Mouse (Mus musculus): ENCODE results near the gene Cyp3a16. TPM values are rescaled to one million over a fixed set of nuclear protein-coding genes. Genes with fewer than 3 reads are reported as not detected.
"Not testable (repeated sequence)": the region's sequence is repeated elsewhere in the genome, so short reads cannot be mapped to it uniquely, and the experiment has no call there.

Gene Cyp3a16
- polyA plus RNA-seq (2015; fragmentation: Nextera tagmentation; extraction: Ambion mirVana) = not detected in 2 replicates

GRCm38 (mm10) chr5:145469623-145470022 lies at the start of gene Cyp3a16:
Gene Cyp3a16 (minus strand): TSS chr5:145469723.
- H3K27ac ChIP-seq (replicated peaks) = not testable (repeated sequence)

GRCm38 (mm10) chr5:145490300-145490699 lies 20.8 kb upstream of the Cyp3a16 start:
- H3K4me3 ChIP-seq (replicated peaks) = no peak overlapping the region
- H3K27me3 ChIP-seq = no peaks in the 10 kb centered on the region
- no peaks in the 10 kb centered on the region for H3K4me1 ChIP-seq
- H3K9ac ChIP-seq = no peak overlapping the region
- no peak overlapping the region for H3K4me2 ChIP-seq (replicated peaks)
- H3K36me3 ChIP-seq = no peaks in the 10 kb centered on the region
- no peaks in the 10 kb centered on the region for H3K9me3 ChIP-seq (replicated peaks)
- ATAC-seq (ENCODE audit: insufficient number of reproducible peaks, low FRiP score, low TSS enrichment, low read depth) = no peak
- no peak overlapping the region for H3K27ac ChIP-seq (replicated peaks)
- WGBS = no CpG with 5 or more reads among the region's 6 CpGs

More at GRCm38 (mm10) chr5:145469623-145470022, at the start of gene Cyp3a16:
- H3K9me3 ChIP-seq (replicated peaks); H3K4me1 ChIP-seq; H3K4me3 ChIP-seq (replicated peaks); H3K27me3 ChIP-seq; H3K4me2 ChIP-seq (replicated peaks); ATAC-seq (ENCODE audit: insufficient number of reproducible peaks, low FRiP score, low TSS enrichment, low read depth); H3K36me3 ChIP-seq; H3K9ac ChIP-seq: not testable (repeated sequence)
- WGBS = 76% methylated on average over 2 of the region's 2 CpGs

DNA sequence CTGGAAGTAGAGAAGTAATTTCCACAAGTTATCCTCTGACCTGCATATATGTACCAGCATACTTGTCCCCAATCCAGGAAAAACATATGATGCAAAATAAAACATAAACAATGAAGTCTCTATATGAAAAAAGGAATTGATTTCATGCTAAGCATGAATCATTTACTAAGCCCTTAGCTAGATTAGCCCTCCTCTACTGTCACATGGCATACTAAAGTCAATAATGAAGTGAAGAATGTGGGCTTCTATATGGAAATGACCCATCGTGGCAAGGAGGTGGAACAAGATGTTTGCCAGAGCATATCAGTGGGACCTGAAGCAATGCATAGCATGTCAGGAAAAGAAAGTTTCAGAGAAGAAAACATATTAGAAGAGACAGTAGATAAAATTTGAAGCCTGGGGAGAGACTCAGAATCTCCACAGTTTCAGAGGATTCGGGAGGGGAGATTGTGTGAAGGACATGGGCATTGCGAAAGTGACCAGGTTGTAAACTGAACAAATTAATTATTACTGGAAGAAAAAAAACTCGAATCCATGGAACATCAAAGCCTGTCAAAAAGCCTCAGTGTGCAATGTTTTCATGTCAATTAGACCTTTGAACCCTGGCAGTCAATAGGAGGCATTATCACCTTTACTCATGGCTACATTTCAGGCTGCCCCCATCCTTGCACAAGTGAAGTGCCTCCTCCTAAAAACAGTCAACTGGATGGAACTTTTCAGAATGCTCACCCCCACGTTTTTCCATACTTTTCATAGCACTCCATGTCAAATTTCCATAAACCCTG lies 5.0 kb downstream of the Cyp3a16 start:
- Histone ChIP-seq H3K9ac (no peak overlapping the region), H3K27ac (replicated peaks) (no peak overlapping the region), H3K4me1 (no peaks in the 10 kb centered on the region), H3K36me3 (no peaks in the 10 kb centered on the region), H3K4me3 (replicated peaks) (no peak overlapping the region), H3K27me3 (no peaks in the 10 kb centered on the region), H3K9me3 (replicated peaks) (no peaks in the 10 kb centered on the region), H3K4me2 (replicated peaks) (no peak overlapping the region)
- no peak for ATAC-seq (ENCODE audit: insufficient number of reproducible peaks, low FRiP score, low TSS enrichment, low read depth)
- WGBS = 57% methylated on average over 5 of the region's 5 CpGs

DNA sequence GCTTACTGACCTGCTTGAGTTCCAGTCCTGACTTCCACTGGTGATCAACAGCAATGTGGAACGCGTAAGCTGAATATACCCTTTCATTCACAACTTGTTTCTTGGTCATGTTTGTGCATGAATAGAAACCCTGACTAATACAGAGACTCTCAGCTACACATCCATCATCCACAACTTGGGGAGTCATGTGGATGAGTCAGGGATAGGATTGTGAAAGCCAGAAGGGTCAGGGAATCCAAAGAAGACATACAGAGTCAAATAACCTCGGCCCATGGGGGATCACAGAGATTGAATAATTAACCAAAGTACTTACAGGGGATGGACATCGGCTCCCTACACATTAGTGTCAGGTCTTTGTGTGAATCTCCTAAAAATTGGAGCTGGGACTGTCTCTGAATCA lies 7.2 kb downstream of the Cyp3a16 start:
- WGBS = 72% methylated on average over 4 of the region's 4 CpGs
- no peaks in the 10 kb centered on the region for H3K27me3 ChIP-seq
- no peaks in the 10 kb centered on the region for H3K9me3 ChIP-seq (replicated peaks)
- no peak overlapping the region for H3K4me2 ChIP-seq (replicated peaks)
- no peaks in the 10 kb centered on the region for H3K4me1 ChIP-seq
- no peak overlapping the region for H3K4me3 ChIP-seq (replicated peaks)
- no peaks in the 10 kb centered on the region for H3K36me3 ChIP-seq
- H3K27ac ChIP-seq (replicated peaks) = no peak overlapping the region
- no peak for ATAC-seq (ENCODE audit: insufficient number of reproducible peaks, low FRiP score, low TSS enrichment, low read depth)
- H3K9ac ChIP-seq = no peak overlapping the region

GRCm38 (mm10) chr5:145454389-145454788 lies 15.1 kb downstream of the Cyp3a16 start:
- 85% methylated on average over 4 of the region's 4 CpGs for WGBS

DNA sequence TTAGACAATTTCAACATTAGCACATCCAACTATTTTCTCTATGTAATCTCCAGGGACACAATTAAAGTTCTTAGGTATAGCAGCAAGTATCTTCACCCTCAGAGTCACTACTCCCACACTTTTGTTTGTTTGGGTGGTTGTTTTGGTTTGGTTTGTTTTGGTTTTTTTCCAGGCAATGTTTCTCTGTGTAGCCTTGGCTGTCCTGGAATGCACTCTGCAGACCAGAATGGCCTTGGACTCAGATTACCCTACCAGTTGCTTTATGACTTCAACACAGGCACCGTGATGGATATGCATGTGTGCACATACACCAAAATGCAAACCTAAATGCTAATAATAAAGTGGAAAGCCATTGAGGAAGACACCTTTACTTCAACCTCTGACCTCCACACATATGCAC lies 35.8 kb downstream of the Cyp3a16 start:
- Histone ChIP-seq H3K4me1 (no peaks in the 10 kb centered on the region), H3K4me2 (replicated peaks) (no peak overlapping the region), H3K36me3 (no peaks in the 10 kb centered on the region), H3K4me3 (replicated peaks) (no peak overlapping the region), H3K27me3 (no peaks in the 10 kb centered on the region), H3K9me3 (replicated peaks) (0 out of 2 replicates have a peak, but pooled peaks cover 11% of the 10 kb centered on the region), H3K27ac (replicated peaks) (no peak overlapping the region), H3K9ac (no peak overlapping the region)
- no peak for ATAC-seq (ENCODE audit: insufficient number of reproducible peaks, low FRiP score, low TSS enrichment, low read depth)
- 79% methylated on average over 1 of the region's 1 CpGs for WGBS

More at GRCm38 (mm10) chr5:145454389-145454788, 15.1 kb downstream of the Cyp3a16 start:
- H3K4me2 ChIP-seq (replicated peaks) = no peak overlapping the region
- no peak overlapping the region for H3K9ac ChIP-seq
- no peak overlapping the region for H3K4me3 ChIP-seq (replicated peaks)
- no peaks in the 10 kb centered on the region for H3K9me3 ChIP-seq (replicated peaks)
- no peaks in the 10 kb centered on the region for H3K27me3 ChIP-seq
- ATAC-seq (ENCODE audit: insufficient number of reproducible peaks, low FRiP score, low TSS enrichment, low read depth) = no peak
- no peak overlapping the region for H3K27ac ChIP-seq (replicated peaks)
- H3K4me1 ChIP-seq = no peaks in the 10 kb centered on the region
- no peaks in the 10 kb centered on the region for H3K36me3 ChIP-seq

DNA sequence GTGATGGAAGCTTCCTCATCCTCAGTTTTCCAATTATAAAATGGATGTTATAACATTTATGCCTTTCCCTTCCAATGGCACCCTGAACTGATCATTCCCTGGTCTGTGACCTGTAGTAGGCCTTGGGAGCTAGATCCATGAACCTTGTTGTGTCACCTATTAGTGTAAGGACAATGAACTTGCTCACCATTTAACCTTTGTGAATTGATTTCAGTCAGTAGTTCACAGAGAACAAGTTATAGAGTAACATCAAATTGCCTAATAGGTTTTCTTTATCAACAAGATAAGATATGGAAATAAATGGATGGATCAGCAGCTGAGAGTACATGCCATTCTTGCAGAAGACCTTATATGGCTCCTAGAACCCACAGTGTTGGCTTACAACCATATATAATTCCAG lies 38.5 kb downstream of the Cyp3a16 start:
- H3K27ac ChIP-seq (replicated peaks) = no peak overlapping the region

DNA sequence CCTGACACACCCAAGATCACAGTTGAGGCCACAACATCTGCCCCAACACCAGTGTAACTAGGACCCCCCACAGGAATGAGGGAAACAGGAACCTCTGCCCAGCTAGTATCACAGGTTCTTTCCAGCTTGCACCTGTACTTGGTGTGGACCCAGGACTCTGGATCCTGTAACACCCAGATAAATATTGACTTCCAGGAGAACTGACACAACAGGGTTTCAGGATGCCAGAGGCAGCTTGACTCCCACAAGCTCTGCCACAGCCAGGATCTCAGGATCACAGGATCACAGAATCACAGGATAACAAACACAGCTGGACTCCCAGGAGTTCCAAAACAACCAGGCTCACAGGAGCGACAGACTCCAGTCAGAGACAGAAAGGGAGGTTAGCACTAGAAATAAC lies 47.2 kb downstream of the Cyp3a16 start:
- no peak overlapping the region for H3K4me2 ChIP-seq (replicated peaks)
- no peak overlapping the region for H3K4me3 ChIP-seq (replicated peaks)
- no peaks in the 10 kb centered on the region for H3K27me3 ChIP-seq
- H3K36me3 ChIP-seq = no peaks in the 10 kb centered on the region
- no peaks in the 10 kb centered on the region for H3K9me3 ChIP-seq (replicated peaks)
- no peak overlapping the region for H3K27ac ChIP-seq (replicated peaks)
- H3K4me1 ChIP-seq = no peaks in the 10 kb centered on the region
- 68% methylated on average over 1 of the region's 1 CpGs for WGBS
- ATAC-seq (ENCODE audit: insufficient number of reproducible peaks, low FRiP score, low TSS enrichment, low read depth) = no peak
- H3K9ac ChIP-seq = no peak overlapping the region

More for the DNA sequence above, 38.5 kb downstream of the Cyp3a16 start:
- no peaks in the 10 kb centered on the region for H3K4me1 ChIP-seq
- H3K36me3 ChIP-seq = no peaks in the 10 kb centered on the region
- no peak overlapping the region for H3K9ac ChIP-seq
- H3K4me3 ChIP-seq (replicated peaks) = no peak overlapping the region
- no peak overlapping the region for H3K4me2 ChIP-seq (replicated peaks)
- no peaks in the 10 kb centered on the region for H3K27me3 ChIP-seq
- no peak for ATAC-seq (ENCODE audit: insufficient number of reproducible peaks, low FRiP score, low TSS enrichment, low read depth)
- 0 out of 2 replicates have a peak, but pooled peaks cover 13% of the 10 kb centered on the region for H3K9me3 ChIP-seq (replicated peaks)

GRCm38 (mm10) chr5:145415416-145415815 lies 54.1 kb downstream of the Cyp3a16 start:
- ATAC-seq (ENCODE audit: insufficient number of reproducible peaks, low FRiP score, low TSS enrichment, low read depth); H3K4me2 ChIP-seq (replicated peaks); H3K9me3 ChIP-seq (replicated peaks); H3K27me3 ChIP-seq; H3K4me1 ChIP-seq; H3K27ac ChIP-seq (replicated peaks); H3K9ac ChIP-seq; H3K4me3 ChIP-seq (replicated peaks); H3K36me3 ChIP-seq: not testable (repeated sequence)
- WGBS = 82% methylated on average over 9 of the region's 9 CpGs

Other genes starting within 250 kb of the Cyp3a16 start
- 33.4 and 37.1 TPM in 2 replicates for gene Zfp655, start 238.0 kb downstream of the Cyp3a16 start, polyA plus RNA-seq (2015; fragmentation: Nextera tagmentation; extraction: Ambion mirVana)
- 0.61 and 0.83 TPM in 2 replicates for gene Zscan25, start 189.2 kb downstream of the Cyp3a16 start, polyA plus RNA-seq (2015; fragmentation: Nextera tagmentation; extraction: Ambion mirVana)
- not detected in 2 replicates for gene Cyp3a57, start 124.4 kb downstream of the Cyp3a16 start, polyA plus RNA-seq (2015; fragmentation: Nextera tagmentation; extraction: Ambion mirVana)
- gene Cyp3a41b, start 115.0 kb upstream of the Cyp3a16 start, polyA plus RNA-seq (2015; fragmentation: Nextera tagmentation; extraction: Ambion mirVana) = not detected in 2 replicates

Data from embryonic facial prominence, embryonic 15.5 days (tissue).